Mouse (Mus musculus): ENCODE measurements around the gene Cldn5.

DNA sequence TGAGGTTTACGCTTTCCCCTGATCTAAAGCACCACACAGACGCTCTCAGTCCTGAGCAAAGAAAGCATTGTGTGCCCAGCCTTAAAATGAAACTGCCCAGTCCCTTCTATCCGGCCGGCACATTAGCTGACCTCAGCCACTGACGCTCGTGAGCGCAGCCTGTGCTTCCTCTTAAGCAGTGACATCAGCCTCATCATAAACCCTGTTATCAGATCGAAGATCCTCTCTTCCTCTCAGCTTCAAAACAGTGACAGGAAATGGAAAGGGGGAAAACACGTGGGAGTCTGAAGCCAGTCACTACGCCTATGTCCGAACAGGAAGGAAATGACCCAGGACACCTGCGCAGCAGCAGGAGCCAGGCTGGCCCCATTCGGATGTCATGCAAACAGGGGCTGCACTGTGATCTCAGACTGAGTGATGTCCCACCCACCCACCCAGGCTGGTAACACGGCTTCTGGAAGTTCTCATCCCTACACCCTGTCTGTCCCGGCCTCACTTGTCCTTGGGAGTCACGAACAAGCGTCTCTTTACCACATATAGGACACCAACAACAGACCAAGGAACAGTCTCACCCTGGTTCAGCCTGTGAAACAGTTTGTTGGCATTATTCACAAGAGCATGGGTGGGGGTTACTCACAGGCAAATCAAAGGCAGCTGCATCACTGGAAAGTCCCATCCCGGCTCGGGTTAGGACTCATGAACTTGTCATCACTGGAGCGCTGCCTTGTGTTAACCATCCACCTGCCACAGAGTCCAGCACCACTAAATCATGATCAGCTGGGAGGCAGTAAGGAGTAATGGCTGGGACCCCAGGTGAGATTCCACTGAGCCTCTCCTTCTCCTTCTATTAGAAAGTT, 43.3 kb upstream of the Cldn5 start:
- no peak for TF ChIP-seq CTCF (IDR thresholded peaks at IDR 0.05; ENCODE audit: control insufficient read depth, insufficient read depth, insufficient replicate concordance, low read depth, low read length)
- TF ChIP-seq POLR2A (IDR thresholded peaks at IDR 0.05; ENCODE audit: control insufficient read depth, low read depth, low read length) = no peak

Data from testis, adult 2 months (tissue).